Mouse (Mus musculus) adrenal gland, adult 2 months (tissue): ENCODE measurements around the gene Rgs11. TPM values are rescaled to one million over a fixed set of nuclear protein-coding genes. Genes with fewer than 3 reads are reported as not detected.
"Not testable (repeated sequence)": the region's sequence is repeated elsewhere in the genome, so short reads cannot be mapped to it uniquely, and the experiment has no call there.

Experiments used
- DNase-seq: peaks from one replicate; pipeline ENCODE4 v3.0.0; 2021
- long read RNA-seq: library from polyadenylated mRNA; stranded (forward); transcript quantifications from one replicate; pipeline ENCODE4 v2.0.0, GENCODE M21; 2021
- polyA plus RNA-seq: library from polyadenylated mRNA; depleted of rRNA; stranded (reverse); fragments of >200 nt; gene quantifications from 2 replicates; pipeline ENCODE4 v1.2.3, GENCODE M21; 2012; rRNA removed
- total RNA-seq, 2 experiments: library from RNA; stranded (reverse); gene quantifications; 2 replicates each; pipeline ENCODE4 v1.2.3; 2021

Gene Rgs11
- total RNA-seq: 10 to 100 TPM; 31.9 to 37.2 TPM
- 147 and 149 TPM in 2 replicates for polyA plus RNA-seq
- long read RNA-seq, partial matches to known transcripts: 4 of 20 reads
- long read RNA-seq, other reads (novel, unspliced or antisense): 15 of 20 reads

GRCm38 (mm10) chr17:26202737-26203136, at the start of gene Rgs11:
Rgs11 (plus strand) TSS chr17:26202951.
- peak; percentile 81 for DNase-seq

- DNase-seq: no peak
Measured at GRCm38 (mm10) chr17:26162736-26163135, 40.0 kb upstream of the Rgs11 start.

GRCm38 (mm10) chr17:26168039-26168438, 34.7 kb upstream of the Rgs11 start:
- DNase-seq: peak; percentile 8

- DNase-seq: not testable (repeated sequence)
Measured at GRCm38 (mm10) chr17:26175248-26175647, 27.5 kb upstream of the Rgs11 start.

- DNase-seq: no peak
Measured at GRCm38 (mm10) chr17:26178611-26179010, 24.1 kb upstream of the Rgs11 start.

GRCm38 (mm10) chr17:26181179-26181578, 21.6 kb upstream of the Rgs11 start:
- DNase-seq: no peak

GRCm38 (mm10) chr17:26187592-26187991, 15.2 kb upstream of the Rgs11 start:
- no peak for DNase-seq

GRCm38 (mm10) chr17:26188091-26188805, 14.5 kb upstream of the Rgs11 start:
- DNase-seq: no peak

- DNase-seq: not testable (repeated sequence)
Measured at GRCm38 (mm10) chr17:26191486-26191885, 11.3 kb upstream of the Rgs11 start.

- no peak for DNase-seq
Measured at GRCm38 (mm10) chr17:26192481-26193190, 10.1 kb upstream of the Rgs11 start.

- no peak for DNase-seq
Measured at GRCm38 (mm10) chr17:26198892-26199291, 3.9 kb upstream of the Rgs11 start, which contains the start of gene Pdia2. Pdia2 (minus strand) TSS chr17:26199087.

- peak; percentile 54 for DNase-seq
Measured at GRCm38 (mm10) chr17:26200831-26201705, 1.7 kb upstream of the Rgs11 start.

- peak; percentile 73 for DNase-seq
Measured at GRCm38 (mm10) chr17:26201998-26202397, 753 bp upstream of the Rgs11 start.

- peak; percentile 86 for DNase-seq
Measured at GRCm38 (mm10) chr17:26203321-26203811, 615 bp downstream of the Rgs11 start.

GRCm38 (mm10) chr17:26204766-26205165, 2.0 kb downstream of the Rgs11 start:
- no peak for DNase-seq

GRCm38 (mm10) chr17:26206392-26206791, 3.6 kb downstream of the Rgs11 start:
- DNase-seq: peak; percentile 74

- DNase-seq: no peak
Measured at GRCm38 (mm10) chr17:26207686-26208085, 4.9 kb downstream of the Rgs11 start, which contains the start of gene Arhgdig. Arhgdig (minus strand) TSS chr17:26207786.

GRCm38 (mm10) chr17:26212241-26212640, 9.5 kb downstream of the Rgs11 start:
- DNase-seq: no peak

- DNase-seq: no peak
Measured at GRCm38 (mm10) chr17:26212681-26213080, 9.9 kb downstream of the Rgs11 start.

- DNase-seq: no peak
Measured at GRCm38 (mm10) chr17:26221508-26221907, 18.8 kb downstream of the Rgs11 start.

- DNase-seq: peak; percentile 24
Measured at GRCm38 (mm10) chr17:26225150-26225549, 22.4 kb downstream of the Rgs11 start.

- DNase-seq: no peak
Measured at GRCm38 (mm10) chr17:26229776-26230175, 27.0 kb downstream of the Rgs11 start.
